Mouse (Mus musculus): ENCODE results near the gene Fance. TPM values are rescaled to one million over a fixed set of nuclear protein-coding genes. Genes with fewer than 3 reads are reported as not detected.
"Not testable (repeated sequence)": the region's sequence is repeated elsewhere in the genome, so short reads cannot be mapped to it uniquely, and the experiment has no call there.

The Fance gene
- total RNA-seq, 2 experiments from 2014 or later, result 15.0 to 47.9 TPM

DNA sequence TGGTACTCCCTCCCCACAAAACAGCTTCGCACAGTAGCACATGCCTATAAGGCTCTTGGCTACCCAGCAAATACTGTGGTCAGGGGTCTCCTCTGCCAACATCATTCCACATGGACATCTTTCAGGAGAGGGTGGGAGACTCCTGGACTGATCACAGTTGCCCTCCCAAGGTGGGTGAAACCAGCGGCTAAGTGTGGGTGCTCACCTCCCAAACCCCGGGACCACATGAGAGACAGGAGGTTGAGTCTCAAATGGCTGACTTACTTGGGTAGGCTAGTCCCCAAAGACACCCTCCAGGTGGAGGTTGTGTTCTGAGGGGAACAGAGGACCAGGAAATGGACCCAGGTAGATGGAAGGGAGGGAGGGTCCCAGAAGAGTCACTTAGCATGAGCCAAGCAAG, 31.4 kb downstream of the Fance start:
- ATAC-seq (replicated peaks; ENCODE audit: poor library complexity, severe bottlenecking), result no peak

DNA sequence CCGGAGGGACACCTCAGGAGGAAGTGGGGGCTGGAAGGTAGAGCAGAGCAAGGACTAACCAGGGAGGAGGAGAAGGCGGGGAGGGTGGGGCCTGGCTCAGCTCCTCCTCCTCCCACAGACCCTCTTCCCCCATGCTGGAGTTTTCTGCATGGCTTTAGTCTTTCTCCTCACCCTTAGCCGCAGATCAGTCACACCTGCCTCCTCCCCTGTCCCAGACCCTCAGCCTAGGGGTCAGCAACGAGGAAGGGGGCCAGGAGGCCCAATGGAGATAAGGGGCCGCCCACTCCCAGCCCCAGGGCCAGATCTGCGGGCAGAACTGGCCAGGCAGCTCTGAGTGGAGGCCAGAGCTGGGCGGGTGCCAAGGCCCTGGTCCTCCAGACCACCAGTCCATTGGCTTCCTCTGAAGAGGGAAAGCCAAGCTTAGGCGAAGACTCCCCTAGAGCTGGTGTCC, 32.0 kb downstream of the Fance start:
- ATAC-seq (replicated peaks; ENCODE audit: poor library complexity, severe bottlenecking), result no peak

DNA sequence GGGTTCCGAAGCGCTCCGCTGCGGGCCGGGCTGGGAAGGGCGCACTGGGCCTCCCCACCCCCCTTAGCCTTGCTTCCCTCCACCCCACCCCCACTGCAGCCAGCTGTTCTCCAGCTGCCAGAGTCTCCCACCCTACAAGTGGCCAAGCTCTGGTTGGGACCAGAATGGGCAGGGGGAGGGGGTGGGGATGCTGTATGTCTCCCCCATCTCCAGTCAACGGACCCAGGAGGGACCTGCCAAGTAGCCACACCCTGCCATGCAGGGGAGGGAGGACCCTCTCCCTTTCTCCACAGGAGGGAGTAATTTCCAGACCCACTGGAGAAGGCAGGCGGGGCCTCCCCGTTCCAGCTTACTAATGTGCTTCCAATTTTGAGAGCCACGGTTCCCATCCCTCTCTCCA, 32.6 kb downstream of the Fance start:
- ATAC-seq (replicated peaks; ENCODE audit: poor library complexity, severe bottlenecking), result no peak

- ATAC-seq (replicated peaks; ENCODE audit: poor library complexity, severe bottlenecking), result no peak
These were observed 34.0 kb downstream of the Fance start for GRCm38 (mm10) chr17:28347327-28347726.

- no peak for ATAC-seq (replicated peaks; ENCODE audit: poor library complexity, severe bottlenecking)
These were observed 34.9 kb downstream of the Fance start for GRCm38 (mm10) chr17:28348211-28348610.

DNA sequence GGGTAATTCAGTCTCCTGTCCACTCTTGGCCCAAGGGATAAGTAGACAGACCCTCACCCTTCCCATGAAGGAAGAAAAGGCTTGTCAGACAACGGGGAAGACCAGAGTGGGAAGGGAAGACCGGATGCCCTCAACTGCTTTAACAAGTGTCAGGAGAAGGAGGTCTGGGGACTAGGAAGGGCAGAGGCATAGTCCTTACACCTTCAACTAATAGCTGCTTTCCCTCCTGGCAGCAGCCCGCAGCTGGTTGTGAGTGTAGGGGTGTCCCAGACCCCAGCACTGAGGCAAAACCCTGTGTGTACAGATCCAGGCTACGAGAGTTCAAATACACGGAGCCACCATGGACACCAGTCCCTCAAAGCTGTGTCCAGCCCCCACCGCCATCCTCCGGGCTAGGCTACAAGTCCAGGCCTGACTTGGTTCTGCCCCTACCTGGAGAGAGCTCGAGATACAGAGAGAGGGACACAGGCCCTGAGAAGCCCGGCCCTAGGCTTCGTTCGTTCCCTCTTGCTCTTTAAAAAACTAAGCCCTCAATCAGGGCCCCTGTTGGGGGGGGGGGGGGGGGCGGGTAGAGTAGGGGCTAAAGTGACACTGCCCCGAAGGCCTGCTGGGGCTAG, 36.1 kb downstream of the Fance start:
- no peak for ATAC-seq (replicated peaks; ENCODE audit: poor library complexity, severe bottlenecking)

GRCm38 (mm10) chr17:28349901-28350465, 36.7 kb downstream of the Fance start:
- ATAC-seq (replicated peaks; ENCODE audit: poor library complexity, severe bottlenecking), result no peak

DNA sequence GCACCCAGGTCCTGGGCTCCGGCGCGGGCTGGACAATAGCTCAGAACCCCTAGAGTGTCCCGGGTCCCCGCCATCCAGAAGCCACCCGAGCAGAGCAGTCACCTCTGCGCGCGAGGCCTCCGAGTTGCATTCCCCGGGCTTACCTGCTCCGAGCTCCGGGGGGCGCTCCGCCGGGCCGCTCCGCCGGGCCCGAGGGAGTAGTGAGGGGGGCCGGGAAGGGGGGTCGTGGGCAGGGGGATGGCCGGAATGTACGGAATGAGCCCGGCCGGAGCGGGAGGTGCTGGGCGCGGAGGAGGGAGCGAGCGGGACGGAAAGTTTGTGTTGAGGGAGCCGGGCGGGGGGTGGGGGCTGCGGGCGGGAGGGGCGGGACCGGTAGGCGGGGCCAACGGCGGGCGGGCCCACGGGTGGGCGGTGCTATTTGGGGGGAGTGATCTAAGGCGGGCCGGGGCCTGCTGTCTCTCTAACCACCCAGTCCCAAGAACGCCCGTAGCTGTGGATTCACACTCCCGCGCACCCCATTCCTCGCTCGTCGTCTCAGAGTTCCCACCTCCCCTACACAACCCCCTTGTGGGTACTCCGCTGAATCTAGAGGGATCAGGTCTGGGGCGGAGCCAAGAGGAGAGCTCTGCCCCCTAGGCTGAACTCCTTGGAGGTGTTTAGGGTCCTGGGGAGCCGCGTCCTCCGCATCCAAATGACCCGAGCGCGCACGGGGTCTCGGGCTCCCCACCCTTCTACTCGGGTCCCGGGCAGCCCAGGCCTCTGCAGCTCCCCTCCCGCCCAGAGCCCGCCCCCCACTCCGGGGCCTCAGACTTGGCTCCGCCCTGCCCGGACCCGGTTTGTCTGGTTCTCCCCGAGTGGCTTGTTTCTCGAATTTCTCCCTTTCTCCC, 37.4 kb downstream of the Fance start, which contains the start of gene Tead3:
Tead3 (minus strand) TSS at position 352 of the 887 bp plus-strand sequence.
- ATAC-seq (replicated peaks; ENCODE audit: poor library complexity, severe bottlenecking), result peak; percentile 64

- ATAC-seq (replicated peaks; ENCODE audit: poor library complexity, severe bottlenecking), result 0 out of 2 replicates have a peak, but pooled peaks have one; percentile 18
These were observed 38.1 kb downstream of the Fance start for GRCm38 (mm10) chr17:28351353-28351890.

DNA sequence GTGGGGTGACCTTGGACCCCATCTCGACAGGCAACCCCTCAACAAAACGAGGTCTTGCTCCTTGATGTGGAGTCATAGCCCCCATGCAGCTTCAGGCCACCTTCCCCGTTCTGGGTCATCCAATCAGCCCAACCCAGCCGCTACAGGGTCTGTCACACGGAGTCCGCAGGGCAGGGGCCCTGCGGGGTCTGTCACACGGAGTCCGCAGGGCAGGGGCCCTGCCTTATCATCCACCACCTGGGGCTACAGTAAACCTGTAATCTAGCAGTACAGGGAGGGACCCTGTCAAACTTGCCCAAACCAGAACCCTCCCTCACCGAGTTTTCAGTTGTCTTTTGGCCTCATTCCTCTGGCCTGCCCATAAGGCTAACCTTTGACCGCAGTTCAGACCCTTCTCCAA, 38.7 kb downstream of the Fance start:
- ATAC-seq (replicated peaks; ENCODE audit: poor library complexity, severe bottlenecking), result no peak

- no peak for ATAC-seq (replicated peaks; ENCODE audit: poor library complexity, severe bottlenecking)
These were observed 42.6 kb downstream of the Fance start for GRCm38 (mm10) chr17:28355871-28356270.

DNA sequence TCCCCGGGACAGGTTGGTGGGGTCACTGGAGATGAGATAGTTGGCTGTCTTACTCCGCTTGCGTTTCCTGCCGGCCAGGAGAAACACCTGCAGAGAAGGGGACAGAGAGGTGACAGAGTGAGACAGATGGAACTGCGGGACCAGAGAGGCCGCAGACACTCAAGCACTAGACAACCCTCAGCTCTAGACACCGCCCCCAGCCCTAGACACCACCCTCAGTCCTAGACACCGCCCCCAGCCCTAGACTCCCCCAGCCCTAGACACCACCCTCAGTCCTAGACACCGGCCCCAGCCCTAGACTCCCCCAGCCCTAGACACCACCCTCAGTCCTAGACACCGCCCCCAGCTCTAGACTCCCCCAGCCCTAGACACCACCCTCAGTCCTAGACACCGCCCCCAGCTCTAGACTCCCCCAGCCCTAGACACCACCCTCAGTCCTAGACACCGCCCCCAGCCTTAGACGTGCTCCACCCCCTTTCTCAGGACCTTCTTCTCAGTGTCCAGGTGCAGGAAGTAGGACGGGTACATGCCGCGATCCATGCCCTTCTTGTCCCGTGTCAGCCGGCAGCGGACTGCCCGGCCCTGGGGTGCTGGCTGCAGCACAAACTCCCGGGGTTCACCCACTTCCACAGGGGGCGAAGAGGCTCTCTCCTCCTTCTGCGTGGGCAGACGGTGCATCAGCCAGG, 45.4 kb downstream of the Fance start:
- not testable (repeated sequence) for ATAC-seq (replicated peaks; ENCODE audit: poor library complexity, severe bottlenecking)

GRCm38 (mm10) chr17:28360531-28361277, 47.4 kb downstream of the Fance start:
- ATAC-seq (replicated peaks; ENCODE audit: poor library complexity, severe bottlenecking), result no peak

DNA sequence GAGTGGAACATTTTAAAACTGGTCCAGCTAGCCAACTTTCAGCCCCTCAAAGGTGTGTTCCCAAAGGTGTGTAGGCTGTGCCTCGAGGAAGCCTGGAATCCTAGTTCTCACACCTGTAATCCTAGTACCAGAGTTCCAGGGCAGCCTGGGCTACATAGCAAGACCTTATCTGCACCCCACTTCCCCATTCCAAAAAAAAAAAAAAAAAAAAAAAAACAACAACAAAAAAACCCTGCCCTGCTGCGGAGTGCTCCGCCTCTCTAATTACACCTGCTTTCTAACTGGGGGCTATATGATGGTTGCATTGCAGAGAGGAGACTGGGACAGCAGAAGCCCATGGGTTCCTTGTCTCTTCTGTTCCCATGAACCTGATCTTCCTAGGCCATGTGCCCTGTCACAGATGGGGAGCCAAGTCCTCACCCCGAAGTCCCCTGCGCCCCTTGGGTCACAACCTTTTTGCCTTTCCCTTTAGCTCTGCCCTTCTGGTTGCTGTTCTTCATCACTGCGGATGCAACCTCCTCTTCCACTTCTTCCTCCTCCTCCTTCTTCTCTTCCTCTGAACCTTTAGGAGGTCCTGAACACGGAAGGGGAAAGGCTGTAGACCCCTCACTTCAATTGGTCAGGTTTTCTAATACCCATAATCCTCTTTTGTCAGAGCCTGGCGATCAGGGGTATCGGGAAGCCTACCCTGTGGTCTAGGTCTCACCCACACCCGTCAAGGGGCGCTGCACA, 48.8 kb downstream of the Fance start:
- ATAC-seq (replicated peaks; ENCODE audit: poor library complexity, severe bottlenecking), result no peak

GRCm38 (mm10) chr17:28362653-28363292, 49.5 kb downstream of the Fance start:
- peak; percentile 44 for ATAC-seq (replicated peaks; ENCODE audit: poor library complexity, severe bottlenecking)

DNA sequence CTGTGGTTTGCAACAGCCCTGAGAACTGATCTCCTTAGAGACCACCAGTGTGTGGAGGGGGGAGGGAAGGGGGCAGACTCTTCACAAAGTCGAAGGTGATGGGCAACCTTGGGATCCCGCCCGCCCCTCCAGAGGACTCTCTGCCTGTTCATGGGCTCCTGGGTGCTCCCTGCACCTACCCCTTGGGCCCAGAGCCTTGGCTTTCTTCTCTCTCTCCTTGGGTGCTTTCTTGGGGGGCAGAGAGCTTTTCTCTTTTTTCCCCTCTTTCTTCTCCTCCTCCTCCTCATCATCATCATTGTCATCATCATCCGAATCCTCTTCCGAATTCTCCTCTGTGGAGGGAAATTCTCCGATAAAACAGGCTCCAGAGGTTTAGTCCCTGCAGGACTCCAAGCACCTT, 50.2 kb downstream of the Fance start:
- no peak for ATAC-seq (replicated peaks; ENCODE audit: poor library complexity, severe bottlenecking)

DNA sequence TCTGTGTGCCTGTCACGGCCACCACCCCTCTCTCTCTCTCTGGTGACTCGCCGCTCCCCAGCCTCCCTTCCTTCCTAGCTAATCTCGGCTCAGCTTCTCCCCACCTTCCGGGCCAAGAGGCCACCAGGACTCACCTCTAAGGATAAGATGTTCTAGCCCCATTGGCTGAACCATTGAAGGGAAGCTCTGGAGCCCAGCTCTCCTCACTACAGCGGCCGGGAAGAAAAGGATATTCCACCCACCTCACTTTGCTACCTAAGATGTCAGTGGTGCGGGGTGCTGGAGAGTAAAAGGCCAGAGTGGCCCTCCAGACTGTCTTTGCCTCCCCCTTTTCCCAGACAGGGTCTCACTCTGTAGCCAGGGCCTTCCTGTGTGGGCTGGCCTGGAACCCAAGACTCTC, 51.8 kb downstream of the Fance start, which contains the start of gene Tulp1:
Tulp1 (minus strand) TSS at position 101 of the 400 bp plus-strand sequence.
- no peak for ATAC-seq (replicated peaks; ENCODE audit: poor library complexity, severe bottlenecking)

GRCm38 (mm10) chr17:28368449-28368848, 55.1 kb downstream of the Fance start:
- peak; percentile 84 for ATAC-seq (replicated peaks; ENCODE audit: poor library complexity, severe bottlenecking)

All from granulocyte monocyte progenitor cell, adult 5-6 weeks (primary cell).